Mouse (Mus musculus) midbrain, embryonic 13.5 days (tissue): Measurements from ENCODE around the gene Kcnt1. TPM values are rescaled to one million over a fixed set of nuclear protein-coding genes. Genes with fewer than 3 reads are reported as not detected.

Experiments used
- ATAC-seq: fragments of 200-750 bp; cut with Nextera tagmentation; 2 replicates; pipeline ENCODE4 v1.8.0; 2017; ENCODE audit warnings: mild to moderate bottlenecking, moderate TSS enrichment, moderate library complexity
- H3K27ac ChIP-seq: fragments of 300-500 bp; sonication (generic); 2 replicates; pipeline ENCODE4 v1.5.1; 2015; ENCODE audit warnings: inconsistent platforms, mild to moderate bottlenecking, moderate library complexity
- H3K27me3 ChIP-seq: fragments of 300-500 bp; sonication (generic); 2 replicates; pipeline ENCODE4 v1.6.1; 2015; ENCODE audit warnings: mild to moderate bottlenecking, inconsistent platforms
- H3K36me3 ChIP-seq: fragments of 300-500 bp; sonication (generic); 2 replicates; pipeline ENCODE4 v1.6.1; 2015; ENCODE audit warnings: mild to moderate bottlenecking, inconsistent platforms
- H3K4me1 ChIP-seq: fragments of 300-500 bp; sonication (generic); replicated peaks from 2 replicates; pipeline ENCODE4 v1.6.1; 2015; ENCODE audit warnings: inconsistent platforms
- H3K4me2 ChIP-seq: fragments of 300-500 bp; sonication (generic); replicated peaks from 2 replicates; pipeline ENCODE4 v1.6.1; 2015; ENCODE audit warnings: moderate library complexity, mild to moderate bottlenecking, inconsistent platforms
- H3K4me3 ChIP-seq: fragments of 300-500 bp; sonication (generic); replicated peaks from 2 replicates; pipeline ENCODE4 v1.5.1; 2015; ENCODE audit warnings: mild to moderate bottlenecking, inconsistent platforms
- H3K9ac ChIP-seq: fragments of 300-500 bp; sonication (generic); replicated peaks from 2 replicates; pipeline ENCODE4 v1.6.1; 2015; ENCODE audit warnings: mild to moderate bottlenecking, inconsistent platforms
- H3K9me3 ChIP-seq: fragments of 300-500 bp; sonication (generic); 2 replicates; pipeline ENCODE4 v1.6.1; 2016; ENCODE audit warnings: mild to moderate bottlenecking, inconsistent platforms
- whole genome bisulfite sequencing: fragments of 180-500 bp; shearing (Covaris S2); methylation state at CpG from one replicate; pipeline ENCODE4 v1.1.7; 2015; 5-methylcytosine and 5-hydroxymethylcytosine counted together
- polyA plus RNA-seq: library from polyadenylated mRNA; unstranded; fragments of >200 nt; fragmentation: Nextera tagmentation; extraction: Ambion mirVana; gene quantifications from 2 replicates; pipeline ENCODE4 v1.2.1, GENCODE M21; 2015

Gene Kcnt1
- polyA plus RNA-seq, 1 experiment from 2014 or later, result 4.4 TPM

DNA sequence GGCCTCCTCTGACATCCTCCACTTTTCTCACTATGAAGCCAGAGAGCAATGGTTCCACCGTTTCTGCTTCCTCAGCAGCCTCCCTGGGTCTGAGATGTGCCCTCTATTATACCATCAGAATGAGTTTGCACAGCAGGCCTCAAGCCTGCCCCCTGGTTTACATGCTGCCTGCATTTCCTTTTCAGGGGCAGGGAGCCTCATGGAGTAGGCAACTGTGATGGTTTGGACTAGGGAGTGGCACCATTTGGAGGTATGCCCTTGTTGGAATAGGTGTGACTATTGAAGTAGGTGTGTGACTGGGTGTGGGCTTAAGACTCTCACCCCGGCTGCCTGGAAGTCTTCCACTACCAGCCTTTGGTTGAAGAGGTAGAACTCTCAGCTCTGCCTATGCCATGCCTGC, 60.3 kb downstream of the Kcnt1 start:
- Histone ChIP-seq H3K4me3 (no peak overlapping the region), H3K27me3 (no peaks in the 10 kb centered on the region), H3K27ac (no peak overlapping the region), H3K9ac (no peak overlapping the region), H3K9me3 (no peaks in the 10 kb centered on the region), H3K36me3 (peaks cover 51% of the 10 kb centered on the region), H3K4me1 (peaks cover 9% of the 10 kb centered on the region), H3K4me2 (no peak overlapping the region)
- WGBS, result 89% methylated on average over 2 of the region's 2 CpGs
- ATAC-seq, result no peak

DNA sequence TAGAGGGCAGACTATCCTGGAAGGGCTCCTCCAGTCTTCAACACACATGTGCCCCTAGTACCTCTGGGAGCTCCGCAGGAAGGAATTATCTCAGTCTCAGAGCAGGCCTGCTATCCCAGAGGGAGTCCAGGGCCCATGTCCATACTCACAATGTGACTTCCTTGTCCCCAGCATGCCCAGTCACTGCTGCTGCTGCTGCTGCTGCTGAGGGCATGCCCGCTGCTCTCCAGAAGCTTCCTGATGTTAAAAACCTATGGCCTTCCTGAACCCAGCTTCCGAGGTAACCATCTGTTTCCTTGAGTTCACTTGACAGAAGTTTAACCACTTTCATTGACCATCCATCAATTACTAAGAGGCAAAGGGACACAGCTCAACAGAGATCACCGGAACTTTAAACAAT, 61.4 kb downstream of the Kcnt1 start:
- no peaks in the 10 kb centered on the region for H3K27me3 ChIP-seq
- H3K4me1 ChIP-seq, result peaks cover 6% of the 10 kb centered on the region
- H3K9ac ChIP-seq, result no peak overlapping the region
- ATAC-seq, result no peak
- no peak overlapping the region for H3K27ac ChIP-seq
- H3K9me3 ChIP-seq, result no peaks in the 10 kb centered on the region
- no peak overlapping the region for H3K4me2 ChIP-seq
- H3K36me3 ChIP-seq, result peaks cover 60% of the 10 kb centered on the region
- WGBS, result 94% methylated on average over 4 of the region's 4 CpGs
- no peak overlapping the region for H3K4me3 ChIP-seq

DNA sequence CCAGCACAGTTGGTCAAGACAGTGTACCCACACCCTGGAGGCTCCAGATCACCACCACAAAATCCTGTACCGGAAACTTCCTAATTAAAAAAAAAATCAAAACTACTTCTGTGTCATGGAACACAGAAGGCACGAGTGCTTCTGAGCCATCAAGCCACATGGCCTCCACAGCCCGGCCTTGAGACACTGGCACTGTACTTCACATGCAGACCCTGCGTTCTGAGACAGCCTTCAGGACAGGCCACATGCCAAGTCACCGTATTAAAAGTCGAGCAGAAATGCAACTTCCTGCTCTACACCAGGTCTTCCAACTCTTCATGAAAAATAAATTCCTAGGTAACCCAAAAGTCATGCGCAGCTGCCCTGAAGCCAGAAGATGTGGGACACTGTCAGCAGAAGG, 64.3 kb downstream of the Kcnt1 start:
- Histone ChIP-seq H3K9ac (no peak overlapping the region), H3K27ac (no peak overlapping the region), H3K4me2 (no peak overlapping the region), H3K4me1 (no peaks in the 10 kb centered on the region), H3K4me3 (no peak overlapping the region), H3K36me3 (peaks cover 87% of the 10 kb centered on the region), H3K9me3 (no peaks in the 10 kb centered on the region), H3K27me3 (no peaks in the 10 kb centered on the region)
- ATAC-seq, result no peak
- 98% methylated on average over 7 of the region's 7 CpGs for WGBS

DNA sequence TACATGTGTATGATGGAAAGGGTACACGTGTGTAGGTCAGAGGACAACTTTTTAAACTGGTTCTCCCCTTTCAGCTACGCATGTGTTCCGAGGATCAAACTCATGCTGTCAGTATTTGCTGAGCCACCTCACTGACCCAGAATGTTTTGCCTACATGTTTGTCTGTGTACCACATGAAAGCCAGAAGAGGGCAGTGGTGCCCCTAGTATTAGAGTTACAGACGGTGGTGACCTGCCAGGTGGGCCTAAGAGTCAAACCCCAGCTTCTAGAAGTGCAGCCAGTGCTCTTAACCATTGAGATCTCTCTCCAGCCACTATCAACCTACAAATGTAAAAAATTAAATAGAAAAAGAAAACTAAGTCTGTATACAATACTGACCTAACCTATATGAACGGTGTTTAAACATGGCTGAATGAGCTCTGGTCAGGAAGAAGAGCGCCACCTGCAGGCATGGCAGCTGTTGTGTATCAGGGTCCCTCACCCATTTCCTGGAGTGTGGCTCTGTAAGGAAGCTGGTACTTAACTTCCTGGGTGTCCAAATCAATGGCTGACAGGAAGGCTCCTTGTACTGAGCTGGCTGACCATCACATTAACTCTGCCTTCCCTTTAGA, 67.8 kb downstream of the Kcnt1 start:
- ATAC-seq, result no peak
- Histone ChIP-seq H3K4me1 (no peaks in the 10 kb centered on the region), H3K36me3 (peaks cover 94% of the 10 kb centered on the region), H3K27ac (no peak overlapping the region), H3K9ac (no peak overlapping the region), H3K9me3 (no peaks in the 10 kb centered on the region), H3K27me3 (no peaks in the 10 kb centered on the region), H3K4me2 (no peak overlapping the region), H3K4me3 (no peak overlapping the region)
- WGBS, result 82% methylated on average over 6 of the region's 6 CpGs

GRCm38 (mm10) chr2:25940503-25940902, 77.0 kb downstream of the Kcnt1 start:
- H3K4me2 ChIP-seq, result no peak overlapping the region
- no peak for ATAC-seq
- WGBS, result 93% methylated on average over 6 of the region's 6 CpGs
- H3K4me1 ChIP-seq, result no peaks in the 10 kb centered on the region
- H3K27me3 ChIP-seq, result no peaks in the 10 kb centered on the region
- no peak overlapping the region for H3K9ac ChIP-seq
- no peaks in the 10 kb centered on the region for H3K9me3 ChIP-seq
- peaks cover 98% of the 10 kb centered on the region for H3K36me3 ChIP-seq
- H3K27ac ChIP-seq, result no peak overlapping the region
- H3K4me3 ChIP-seq, result no peak overlapping the region

DNA sequence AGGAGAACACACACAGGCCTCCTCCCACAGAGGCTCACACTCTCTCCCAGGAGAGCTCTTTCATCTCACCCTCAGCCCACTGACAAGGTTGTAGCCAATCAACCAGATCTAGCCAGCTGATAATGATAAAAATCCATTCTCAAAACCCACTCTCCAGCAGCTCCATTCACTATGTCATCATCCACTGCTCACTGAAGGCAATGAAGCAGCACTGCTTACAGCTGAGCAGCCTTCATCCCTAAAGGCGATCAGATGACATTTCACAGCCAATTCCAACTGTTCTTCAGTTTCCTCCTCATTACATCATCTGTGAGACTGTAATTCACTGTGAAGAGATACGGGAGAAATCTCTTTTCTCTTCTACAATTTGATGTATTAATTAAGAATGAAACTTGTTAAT, 80.3 kb downstream of the Kcnt1 start:
- Histone ChIP-seq H3K36me3 (peaks cover 82% of the 10 kb centered on the region), H3K4me3 (no peak overlapping the region), H3K4me1 (no peaks in the 10 kb centered on the region), H3K9ac (no peak overlapping the region), H3K4me2 (no peak overlapping the region), H3K27me3 (no peaks in the 10 kb centered on the region), H3K9me3 (no peaks in the 10 kb centered on the region), H3K27ac (no peak overlapping the region)
- no peak for ATAC-seq
- WGBS, result 86% methylated on average over 2 of the region's 2 CpGs

DNA sequence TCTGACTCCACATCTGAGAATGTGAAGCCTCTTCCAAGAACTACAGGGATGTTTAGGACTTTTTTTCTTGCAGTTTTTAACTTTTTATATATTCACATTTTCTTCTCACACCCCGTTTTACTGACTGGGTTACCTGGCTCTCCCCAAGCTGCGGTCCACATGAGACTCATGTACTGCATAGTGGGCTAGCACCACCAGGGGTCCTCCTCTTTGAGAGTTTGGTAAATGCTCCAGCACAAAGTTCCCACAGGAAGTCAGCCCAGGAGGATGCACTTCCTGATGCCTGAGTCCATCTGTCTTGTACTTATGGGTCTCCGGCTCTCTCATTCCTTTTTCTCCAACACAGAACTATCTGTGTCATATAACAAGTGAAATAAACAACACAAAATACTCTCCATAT, 84.4 kb downstream of the Kcnt1 start:
- Histone ChIP-seq H3K4me3 (no peak overlapping the region), H3K9ac (no peak overlapping the region), H3K9me3 (no peaks in the 10 kb centered on the region), H3K4me1 (no peaks in the 10 kb centered on the region), H3K27me3 (no peaks in the 10 kb centered on the region), H3K27ac (no peak overlapping the region), H3K4me2 (no peak overlapping the region), H3K36me3 (peaks cover 75% of the 10 kb centered on the region)
- no peak for ATAC-seq
- WGBS, result 92% methylated on average over 3 of the region's 3 CpGs

DNA sequence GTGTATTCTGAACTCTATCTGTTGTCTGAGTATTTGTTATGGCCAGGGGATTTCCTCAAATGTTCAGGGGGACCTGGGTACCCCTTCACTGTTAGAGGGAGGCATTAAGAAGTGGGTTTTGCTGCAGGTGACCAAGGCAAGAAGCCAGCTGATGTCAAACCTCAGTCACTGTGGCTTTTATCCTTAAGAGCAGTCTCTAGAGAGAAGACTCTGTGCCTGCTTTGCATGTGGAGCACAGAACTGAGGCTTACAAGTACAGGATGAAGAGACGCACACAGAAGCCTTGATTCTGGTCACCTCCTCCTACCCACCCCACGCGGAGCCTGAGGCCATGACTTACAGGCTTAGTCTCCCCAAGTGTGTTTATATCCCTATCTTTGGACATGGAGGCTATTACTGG, 85.8 kb downstream of the Kcnt1 start:
- no peaks in the 10 kb centered on the region for H3K27me3 ChIP-seq
- no peak overlapping the region for H3K9ac ChIP-seq
- H3K4me3 ChIP-seq, result no peak overlapping the region
- ATAC-seq, result no peak
- no peak overlapping the region for H3K27ac ChIP-seq
- H3K4me1 ChIP-seq, result no peaks in the 10 kb centered on the region
- 87% methylated on average over 3 of the region's 3 CpGs for WGBS
- no peak overlapping the region for H3K4me2 ChIP-seq
- no peaks in the 10 kb centered on the region for H3K9me3 ChIP-seq
- H3K36me3 ChIP-seq, result peaks cover 73% of the 10 kb centered on the region

Other genes with a start within 250 kb of the Kcnt1 start
- 0.24 and 0.47 TPM in 2 replicates for gene Ccdc183, start 246.1 kb upstream of the Kcnt1 start, polyA plus RNA-seq
- 27.5 and 32.3 TPM in 2 replicates for gene Tmem141, start 241.7 kb upstream of the Kcnt1 start, polyA plus RNA-seq
- gene Fcna, start 235.7 kb upstream of the Kcnt1 start, polyA plus RNA-seq, result 1.1 and 1.8 TPM in 2 replicates
- gene Lcn8, start 210.6 kb upstream of the Kcnt1 start, polyA plus RNA-seq, result not detected in 2 replicates
- not detected in 2 replicates for gene Lcn5, start 205.8 kb upstream of the Kcnt1 start, polyA plus RNA-seq
- not detected in 2 replicates for gene Lcn6, start 186.9 kb upstream of the Kcnt1 start, polyA plus RNA-seq
- gene Lcn10, start 181.0 kb upstream of the Kcnt1 start, polyA plus RNA-seq, result not detected in 2 replicates
- gene Obp2a, start 163.7 kb upstream of the Kcnt1 start, polyA plus RNA-seq, result not detected in 2 replicates
- 98.4 and 100 TPM in 2 replicates for gene Bmyc, start 157.0 kb upstream of the Kcnt1 start, polyA plus RNA-seq
- gene Obp2b, start 126.7 kb upstream of the Kcnt1 start, polyA plus RNA-seq, result not detected in 2 replicates
- gene Lcn3, start 98.2 kb upstream of the Kcnt1 start, polyA plus RNA-seq, result not detected in 2 replicates
- gene Lcn11, start 86.7 kb upstream of the Kcnt1 start, polyA plus RNA-seq, result not detected in 2 replicates
- gene Gm13539, start 81.5 kb upstream of the Kcnt1 start, polyA plus RNA-seq, result not detected in 2 replicates
- gene Glt6d1, start 47.9 kb upstream of the Kcnt1 start, polyA plus RNA-seq, result not detected in 2 replicates
- gene Lcn9, start 40.6 kb upstream of the Kcnt1 start, polyA plus RNA-seq, result not detected in 2 replicates
- not detected in 2 replicates for gene Sohlh1, start 16.5 kb upstream of the Kcnt1 start, polyA plus RNA-seq
- 49.6 and 59.1 TPM in 2 replicates for gene Camsap1, start 119.5 kb downstream of the Kcnt1 start, polyA plus RNA-seq
- gene Ubac1, start 158.0 kb downstream of the Kcnt1 start, polyA plus RNA-seq, result 93.6 and 104 TPM in 2 replicates